Mouse (Mus musculus): ENCODE data around the gene Chp1. TPM values are rescaled to one million over a fixed set of nuclear protein-coding genes. Genes with fewer than 3 reads are reported as not detected.

Gene Chp1
- polyA plus RNA-seq, 1 experiment: 67.9 TPM

Other genes with a start within 250 kb of the Chp1 start
- gene Dll4, start 221.9 kb upstream of the Chp1 start, polyA plus RNA-seq (2012; fragmentation: generic; extraction: Trizol): not detected
- 273 TPM for gene Chac1, start 196.5 kb upstream of the Chp1 start, polyA plus RNA-seq (2012; fragmentation: generic; extraction: Trizol)
- 7.3 TPM for gene Ino80, start 70.0 kb upstream of the Chp1 start, polyA plus RNA-seq (2012; fragmentation: generic; extraction: Trizol)
- gene Exd1, start 70 bp upstream of the Chp1 start, polyA plus RNA-seq (2012; fragmentation: generic; extraction: Trizol): 0.23 TPM
- 4.4 TPM for gene Nusap1, start 70.6 kb downstream of the Chp1 start, polyA plus RNA-seq (2012; fragmentation: generic; extraction: Trizol)
- 3.7 TPM for gene Oip5, start 70.8 kb downstream of the Chp1 start, polyA plus RNA-seq (2012; fragmentation: generic; extraction: Trizol)
- 19.5 TPM for gene Ndufaf1, start 115.1 kb downstream of the Chp1 start, polyA plus RNA-seq (2012; fragmentation: generic; extraction: Trizol)
- gene Rtf1, start 127.4 kb downstream of the Chp1 start, polyA plus RNA-seq (2012; fragmentation: generic; extraction: Trizol): 7.2 TPM
- gene Itpka, start 194.6 kb downstream of the Chp1 start, polyA plus RNA-seq (2012; fragmentation: generic; extraction: Trizol): 0.14 TPM
- gene Ltk, start 212.7 kb downstream of the Chp1 start, polyA plus RNA-seq (2012; fragmentation: generic; extraction: Trizol): not detected
- 13.7 TPM for gene Rpap1, start 239.8 kb downstream of the Chp1 start, polyA plus RNA-seq (2012; fragmentation: generic; extraction: Trizol)

Measured in myocyte (in vitro differentiated cells).